Mouse (Mus musculus): ENCODE data around the gene Ogn. TPM values are rescaled to one million over a fixed set of nuclear protein-coding genes. Genes with fewer than 3 reads are reported as not detected.
"Not testable (repeated sequence)": the region's sequence is repeated elsewhere in the genome, so short reads cannot be mapped to it uniquely, and the experiment has no call there.

The Ogn gene
- polyA plus RNA-seq (2016; fragmentation: Nextera tagmentation; extraction: Ambion mirVana), result 13.4 and 23.1 TPM in 2 replicates

DNA sequence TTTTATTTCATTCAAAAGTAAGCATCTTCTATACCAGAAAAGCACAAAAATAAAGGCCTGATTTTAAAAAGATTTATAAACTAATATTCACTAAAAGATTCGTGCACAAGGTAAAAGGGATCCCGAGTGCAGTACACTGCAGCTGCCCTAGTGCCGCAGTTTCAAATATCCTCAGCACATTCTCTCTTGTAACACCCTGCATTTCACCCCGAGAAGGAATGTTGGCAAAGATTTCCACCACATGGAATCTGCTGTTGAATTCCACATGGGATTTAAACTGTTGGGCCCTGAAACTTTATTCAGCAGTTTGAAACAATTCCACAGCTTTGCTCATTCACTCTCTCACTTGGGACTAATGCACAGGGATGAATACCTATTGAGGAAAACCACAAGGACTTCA, at the start of gene Ogn:
Gene Ogn, plus strand, starts transcription at position 333 of the 400 bp plus-strand sequence.
- Histone ChIP-seq H3K4me1 (no peaks in the 10 kb centered on the region), H3K36me3 (no peaks in the 10 kb centered on the region), H3K9me3 (no peaks in the 10 kb centered on the region), H3K27me3 (no peaks in the 10 kb centered on the region), H3K27ac (replicated peaks) (no peak within 1 kb of the TSS), H3K4me3 (no peak within 1 kb of the TSS), H3K4me2 (replicated peaks) (no peak within 1 kb of the TSS), H3K9ac (replicated peaks) (no peak within 1 kb of the TSS)
- 79% methylated on average over 4 of the region's 4 CpGs for WGBS
- ATAC-seq (ENCODE audit: low FRiP score, low read depth), result no peak

DNA sequence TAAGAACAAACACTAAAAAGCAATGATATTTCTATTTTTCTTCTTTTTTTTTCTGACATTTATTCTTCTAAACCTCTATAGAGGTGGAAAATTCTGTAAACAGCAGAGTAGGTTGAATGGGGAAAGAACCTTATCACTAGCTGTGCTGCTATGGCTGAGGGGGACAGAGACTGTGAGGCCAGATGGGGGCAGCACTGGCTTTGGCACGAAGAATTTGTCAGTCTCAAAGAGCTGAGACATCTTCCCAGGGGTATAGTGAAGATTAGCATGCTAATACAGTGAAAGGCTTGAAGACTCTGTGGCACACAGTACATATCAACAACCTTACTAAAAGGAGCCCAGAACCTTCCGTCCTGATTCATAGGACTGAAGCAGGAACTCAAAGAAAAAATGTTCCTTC, 48.7 kb upstream of the Ogn start:
- H3K36me3 ChIP-seq, result no peaks in the 10 kb centered on the region
- no peak overlapping the region for H3K4me3 ChIP-seq
- 27% methylated on average over 2 of the region's 2 CpGs for WGBS
- no peak overlapping the region for H3K27ac ChIP-seq (replicated peaks)
- no peak overlapping the region for H3K4me2 ChIP-seq (replicated peaks)
- H3K9ac ChIP-seq (replicated peaks), result no peak overlapping the region
- no peaks in the 10 kb centered on the region for H3K27me3 ChIP-seq
- H3K4me1 ChIP-seq, result no peaks in the 10 kb centered on the region
- ATAC-seq (ENCODE audit: low FRiP score, low read depth), result peak; percentile 52; the same call in 1 of the 2 replicates
- H3K9me3 ChIP-seq, result no peaks in the 10 kb centered on the region

DNA sequence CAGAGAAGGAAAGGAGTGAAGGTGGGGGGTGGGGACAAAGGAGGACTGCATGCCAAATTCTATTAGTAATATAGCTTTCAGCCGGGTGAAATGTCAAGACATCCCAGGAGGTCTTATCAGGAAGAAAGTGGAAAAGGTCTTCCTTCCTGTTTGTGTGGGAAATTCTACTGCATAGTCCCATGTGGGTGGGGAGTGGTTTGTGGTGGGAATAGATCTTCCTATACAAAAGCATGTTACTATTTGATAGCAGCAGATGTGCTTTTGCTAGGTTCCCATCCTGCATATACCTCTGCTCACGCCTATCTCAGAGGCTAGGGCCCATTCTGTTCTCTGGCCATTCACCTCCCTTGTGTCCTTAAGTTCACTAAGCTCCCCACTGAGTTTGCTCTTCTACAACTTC, 47.0 kb upstream of the Ogn start:
- Histone ChIP-seq H3K4me1 (no peaks in the 10 kb centered on the region), H3K27ac (replicated peaks) (no peak overlapping the region), H3K27me3 (no peaks in the 10 kb centered on the region), H3K4me3 (no peak overlapping the region), H3K36me3 (no peaks in the 10 kb centered on the region), H3K4me2 (replicated peaks) (no peak overlapping the region), H3K9me3 (no peaks in the 10 kb centered on the region), H3K9ac (replicated peaks) (no peak overlapping the region)
- WGBS, result 80% methylated on average over 2 of the region's 2 CpGs
- no peak for ATAC-seq (ENCODE audit: low FRiP score, low read depth)

DNA sequence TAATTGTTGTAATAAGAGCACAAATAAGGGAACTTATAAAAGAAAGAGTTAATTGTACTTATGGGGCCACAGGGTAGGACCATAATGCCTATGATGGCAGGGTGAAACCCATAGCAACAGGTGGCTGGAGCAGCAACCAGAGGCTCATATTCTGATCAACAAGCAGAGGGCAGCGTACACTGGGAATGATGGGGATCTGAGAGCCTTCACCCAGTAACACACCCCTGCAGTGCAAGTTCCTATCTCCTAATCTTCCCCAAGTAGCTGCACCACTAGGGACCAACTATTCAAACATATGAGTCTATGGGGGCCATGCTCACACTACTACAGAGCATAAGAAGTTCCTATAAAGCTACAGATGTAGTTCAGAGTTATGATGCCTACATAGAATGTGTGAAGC, 43.5 kb upstream of the Ogn start:
- ATAC-seq (ENCODE audit: low FRiP score, low read depth), result no peak
- H3K9me3 ChIP-seq, result no peaks in the 10 kb centered on the region
- H3K36me3 ChIP-seq, result no peaks in the 10 kb centered on the region
- H3K4me1 ChIP-seq, result no peaks in the 10 kb centered on the region
- H3K9ac ChIP-seq (replicated peaks), result no peak overlapping the region
- no peak overlapping the region for H3K4me2 ChIP-seq (replicated peaks)
- H3K27me3 ChIP-seq, result no peaks in the 10 kb centered on the region
- H3K27ac ChIP-seq (replicated peaks), result no peak overlapping the region
- 79% methylated on average over 1 of the region's 1 CpGs for WGBS
- H3K4me3 ChIP-seq, result no peak overlapping the region

DNA sequence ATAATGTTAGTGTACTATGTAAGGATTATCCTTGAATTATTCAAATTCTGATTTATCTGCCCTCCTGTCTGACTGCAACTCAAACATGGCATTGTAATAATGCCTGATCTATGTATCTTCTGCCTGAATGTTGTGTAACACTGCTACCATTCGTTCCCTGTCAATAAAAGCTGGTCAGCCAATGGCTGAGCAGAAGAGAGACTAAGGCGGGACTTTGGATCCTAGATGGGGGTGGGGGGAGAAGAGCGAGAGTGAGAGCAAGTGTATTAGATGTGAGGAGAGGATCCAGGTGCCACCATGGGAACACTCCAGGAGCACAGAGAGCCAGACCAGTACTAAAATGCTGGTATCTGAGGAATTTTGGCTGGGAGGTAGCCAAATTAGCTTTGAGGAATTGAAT, 37.5 kb upstream of the Ogn start:
- H3K4me2 ChIP-seq (replicated peaks), result no peak overlapping the region
- no peak overlapping the region for H3K4me3 ChIP-seq
- WGBS, result 72% methylated on average over 3 of the region's 3 CpGs
- no peaks in the 10 kb centered on the region for H3K27me3 ChIP-seq
- no peaks in the 10 kb centered on the region for H3K36me3 ChIP-seq
- ATAC-seq (ENCODE audit: low FRiP score, low read depth), result no peak
- H3K9ac ChIP-seq (replicated peaks), result no peak overlapping the region
- H3K4me1 ChIP-seq, result no peaks in the 10 kb centered on the region
- no peaks in the 10 kb centered on the region for H3K9me3 ChIP-seq
- H3K27ac ChIP-seq (replicated peaks), result no peak overlapping the region

DNA sequence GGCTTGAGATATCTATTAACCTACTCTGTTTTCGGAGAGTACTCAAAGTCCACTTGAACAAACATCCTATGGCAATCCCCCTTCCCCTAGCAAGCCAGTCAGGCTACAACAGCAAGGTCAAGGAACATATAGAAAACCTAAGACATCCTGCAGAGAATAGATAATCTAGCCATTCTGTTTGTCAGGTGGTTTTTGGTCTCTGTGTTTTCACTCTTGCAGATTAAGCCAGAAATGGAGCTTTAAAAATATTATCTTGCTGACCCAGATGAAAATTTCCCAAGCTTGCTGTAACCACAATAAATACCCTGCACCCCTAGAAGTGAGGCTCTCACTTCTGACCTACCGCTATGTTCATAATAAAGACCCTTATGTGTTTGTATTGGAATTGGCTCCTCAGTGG, 36.4 kb upstream of the Ogn start:
- 80% methylated on average over 2 of the region's 2 CpGs for WGBS
- H3K4me1 ChIP-seq, result no peaks in the 10 kb centered on the region
- no peaks in the 10 kb centered on the region for H3K36me3 ChIP-seq
- no peak overlapping the region for H3K4me2 ChIP-seq (replicated peaks)
- no peak overlapping the region for H3K9ac ChIP-seq (replicated peaks)
- no peaks in the 10 kb centered on the region for H3K27me3 ChIP-seq
- no peak overlapping the region for H3K27ac ChIP-seq (replicated peaks)
- no peak for ATAC-seq (ENCODE audit: low FRiP score, low read depth)
- no peak overlapping the region for H3K4me3 ChIP-seq
- H3K9me3 ChIP-seq, result no peaks in the 10 kb centered on the region

DNA sequence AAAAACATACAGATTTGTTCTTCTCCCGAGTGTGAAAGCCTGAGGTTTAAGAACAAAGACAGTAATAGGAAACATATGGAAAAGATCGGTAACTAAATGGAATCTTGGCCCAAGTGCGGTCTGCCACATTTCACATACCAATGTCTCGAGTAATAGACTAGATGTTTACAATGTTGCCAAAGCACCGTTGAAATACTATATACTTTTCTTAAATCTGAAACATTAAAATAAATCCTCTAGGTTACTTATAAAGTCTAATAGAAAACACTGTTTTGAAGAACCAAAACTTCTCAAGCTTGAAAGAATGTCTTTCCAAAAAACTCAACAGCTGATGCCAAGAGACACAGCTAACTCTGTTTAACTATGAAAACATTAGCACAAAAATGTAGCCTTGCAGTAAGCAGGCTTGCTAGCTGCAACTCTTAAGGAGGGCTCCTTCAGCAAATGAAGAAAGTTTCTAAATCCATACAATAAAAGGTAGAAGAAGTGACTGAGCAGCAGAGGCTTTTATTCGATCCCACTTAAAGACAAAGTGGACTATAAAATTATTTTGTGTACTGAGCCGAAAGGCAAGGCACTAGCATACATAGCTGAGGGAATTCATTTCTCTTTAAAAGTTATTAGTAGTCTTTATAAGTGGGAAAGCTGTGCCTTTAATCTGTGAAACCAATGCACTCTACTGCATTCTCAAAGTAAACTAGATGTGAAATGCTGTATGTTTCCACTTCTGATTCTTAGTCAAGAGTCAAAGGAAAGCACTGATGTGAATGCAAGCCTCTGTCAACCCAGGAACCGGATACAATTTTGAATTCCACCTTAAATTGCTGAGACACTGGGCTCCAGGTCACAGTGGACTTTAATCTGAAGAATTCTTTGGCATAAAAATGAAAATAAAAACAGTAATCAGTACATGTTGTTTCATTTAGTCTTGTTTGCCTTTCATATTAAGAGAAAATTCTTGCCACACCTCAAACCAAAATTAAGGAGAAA, 26.0 kb upstream of the Ogn start, which contains the start of gene Omd:
Gene Omd, plus strand, starts transcription at position 922 of the 990 bp plus-strand sequence.
- no peak for ATAC-seq (ENCODE audit: low FRiP score, low read depth)
- Histone ChIP-seq H3K4me1 (no peaks in the 10 kb centered on the region), H3K27me3 (no peaks in the 10 kb centered on the region), H3K4me3 (no peak within 1 kb of the TSS), H3K4me2 (replicated peaks) (no peak within 1 kb of the TSS), H3K9ac (replicated peaks) (no peak within 1 kb of the TSS), H3K27ac (replicated peaks) (no peak within 1 kb of the TSS), H3K9me3 (no peaks in the 10 kb centered on the region), H3K36me3 (no peaks in the 10 kb centered on the region)
- WGBS, result 79% methylated on average over 8 of the region's 8 CpGs

DNA sequence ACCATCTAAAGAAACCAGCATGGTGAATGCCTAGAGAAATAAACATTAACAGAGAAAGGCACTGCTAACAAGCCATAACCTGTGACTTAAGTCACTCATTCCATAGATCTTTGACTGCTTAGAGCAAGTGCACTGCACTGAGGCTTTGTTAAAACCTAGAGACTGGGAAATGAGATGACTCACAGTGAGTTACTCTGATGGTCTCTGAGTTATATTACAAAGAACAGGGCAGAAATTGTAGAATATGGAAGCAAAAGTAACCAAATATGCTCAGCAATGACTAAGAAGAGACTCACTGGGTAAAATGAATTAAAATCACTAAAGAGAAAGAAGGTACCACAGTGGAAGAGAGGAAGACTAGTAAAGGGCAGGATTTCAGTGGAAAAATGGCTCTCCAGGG, 24.0 kb upstream of the Ogn start:
- no peaks in the 10 kb centered on the region for H3K4me1 ChIP-seq
- no peak overlapping the region for H3K4me2 ChIP-seq (replicated peaks)

DNA sequence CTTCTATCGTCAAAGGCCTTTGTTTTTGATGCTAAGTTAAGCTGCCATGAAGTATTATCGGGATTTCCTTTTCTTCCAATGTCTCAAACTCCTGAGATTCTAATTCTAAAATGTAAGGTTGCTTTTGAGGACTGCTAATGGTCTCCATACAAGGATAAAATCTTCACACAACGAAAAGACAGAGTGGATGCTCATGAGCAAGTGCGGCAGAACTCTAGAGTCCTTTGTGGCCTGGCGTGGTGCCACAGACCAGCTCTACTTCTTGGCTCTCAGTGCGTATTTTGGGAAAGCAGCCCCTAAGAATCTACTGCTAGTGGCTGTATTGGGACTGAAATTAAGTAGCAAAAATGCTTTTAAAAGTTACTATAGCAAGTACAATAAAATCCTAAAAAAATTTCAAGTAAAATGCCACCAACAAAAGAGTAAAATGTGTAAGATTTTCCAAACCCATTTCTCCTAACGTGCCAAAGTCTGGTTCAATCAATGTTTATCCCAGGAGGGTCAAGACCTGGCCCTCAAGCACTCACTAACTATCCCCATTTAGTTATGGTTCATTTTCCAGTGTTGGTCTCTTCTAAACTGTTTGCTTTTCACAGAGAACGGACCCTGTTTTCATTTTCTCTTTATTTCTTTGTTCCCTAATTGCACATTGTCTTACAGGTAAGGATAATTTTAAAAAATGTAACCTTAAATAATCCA, 23.4 kb upstream of the Ogn start:
- Histone ChIP-seq H3K27me3 (no peaks in the 10 kb centered on the region), H3K4me3 (no peak overlapping the region), H3K9ac (replicated peaks) (no peak overlapping the region), H3K4me2 (replicated peaks) (no peak overlapping the region), H3K4me1 (no peaks in the 10 kb centered on the region), H3K9me3 (no peaks in the 10 kb centered on the region), H3K27ac (replicated peaks) (no peak overlapping the region), H3K36me3 (no peaks in the 10 kb centered on the region)
- no peak for ATAC-seq (ENCODE audit: low FRiP score, low read depth)
- WGBS, result 75% methylated on average over 8 of the region's 8 CpGs

More for the DNA sequence above, 24.0 kb upstream of the Ogn start:
- Histone ChIP-seq H3K27ac (replicated peaks) (no peak overlapping the region), H3K36me3 (no peaks in the 10 kb centered on the region), H3K9me3 (no peaks in the 10 kb centered on the region), H3K9ac (replicated peaks) (no peak overlapping the region), H3K27me3 (no peaks in the 10 kb centered on the region), H3K4me3 (no peak overlapping the region)
- no peak for ATAC-seq (ENCODE audit: low FRiP score, low read depth)

DNA sequence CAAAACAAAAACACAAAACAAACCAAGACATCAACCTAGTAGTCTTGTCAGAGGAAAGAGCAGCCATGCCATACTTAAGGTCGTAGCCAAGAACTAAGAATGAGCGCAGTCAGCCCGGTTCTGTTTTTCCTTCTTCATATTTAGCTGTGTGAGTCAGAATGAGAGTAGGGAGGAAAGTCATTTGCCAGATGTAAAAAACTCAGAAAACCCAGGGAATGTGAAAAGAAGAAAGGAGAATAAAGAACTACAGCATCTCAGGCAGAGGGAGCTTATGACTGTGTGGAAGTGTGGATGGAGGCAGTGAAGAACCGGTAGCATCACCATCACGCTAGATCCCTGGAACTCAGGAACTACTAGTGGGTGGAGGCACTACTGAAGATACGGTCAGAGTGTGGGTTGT, 21.8 kb upstream of the Ogn start:
- Histone ChIP-seq H3K9me3 (no peaks in the 10 kb centered on the region), H3K9ac (replicated peaks) (no peak overlapping the region), H3K4me2 (replicated peaks) (no peak overlapping the region), H3K27me3 (no peaks in the 10 kb centered on the region), H3K27ac (replicated peaks) (no peak overlapping the region), H3K4me3 (no peak overlapping the region), H3K36me3 (no peaks in the 10 kb centered on the region), H3K4me1 (no peaks in the 10 kb centered on the region)
- ATAC-seq (ENCODE audit: low FRiP score, low read depth), result no peak
- 96% methylated on average over 6 of the region's 6 CpGs for WGBS

DNA sequence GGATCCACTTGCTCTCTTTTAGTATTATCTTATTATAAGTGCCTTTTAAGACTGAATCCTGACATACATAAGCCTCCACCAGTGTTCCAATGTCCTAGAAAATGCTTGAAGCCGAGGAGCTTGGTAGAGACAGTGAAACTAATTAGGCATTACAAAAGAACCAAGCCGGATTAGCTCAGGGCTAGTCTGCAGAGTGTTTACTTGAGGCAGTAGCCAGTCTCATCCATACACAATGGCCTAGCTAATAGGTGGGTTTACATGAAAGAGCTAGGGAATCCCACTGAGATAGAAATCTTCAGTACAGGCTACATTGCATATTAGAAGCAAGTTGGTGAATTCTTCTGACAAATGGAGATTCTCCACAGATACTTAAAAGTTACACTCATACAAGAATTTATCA, 5.3 kb upstream of the Ogn start:
- not testable (repeated sequence) for H3K27me3 ChIP-seq; H3K9ac ChIP-seq (replicated peaks); H3K4me2 ChIP-seq (replicated peaks); H3K4me1 ChIP-seq; H3K27ac ChIP-seq (replicated peaks); H3K36me3 ChIP-seq; ATAC-seq (ENCODE audit: low FRiP score, low read depth); H3K9me3 ChIP-seq; H3K4me3 ChIP-seq
- WGBS, result 34% methylated on average over 2 of the region's 2 CpGs

DNA sequence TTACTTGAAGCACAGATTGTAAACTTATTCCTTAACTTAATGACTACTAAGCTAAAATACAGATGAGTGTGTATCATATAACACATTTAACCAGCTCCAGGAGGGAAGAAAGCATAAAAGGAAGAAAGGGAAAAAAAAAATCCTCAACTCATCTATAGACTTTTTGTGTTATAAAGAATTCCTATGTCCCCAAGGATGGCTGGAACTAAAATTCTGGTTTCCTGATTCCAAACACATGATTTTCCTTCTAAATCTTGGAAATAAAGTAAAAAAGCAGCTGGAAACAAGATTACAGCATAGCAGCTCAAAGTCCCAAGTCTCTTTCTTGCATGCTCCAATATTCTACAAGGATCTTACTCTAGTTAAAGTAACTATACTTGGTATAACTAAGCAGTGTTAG, 4.2 kb upstream of the Ogn start:
- Histone ChIP-seq H3K4me1 (no peaks in the 10 kb centered on the region), H3K4me3 (no peak overlapping the region), H3K4me2 (replicated peaks) (no peak overlapping the region), H3K9ac (replicated peaks) (no peak overlapping the region), H3K36me3 (no peaks in the 10 kb centered on the region), H3K27ac (replicated peaks) (no peak overlapping the region), H3K27me3 (no peaks in the 10 kb centered on the region), H3K9me3 (no peaks in the 10 kb centered on the region)
- no peak for ATAC-seq (ENCODE audit: low FRiP score, low read depth)
